In the genomic region with DNA sequence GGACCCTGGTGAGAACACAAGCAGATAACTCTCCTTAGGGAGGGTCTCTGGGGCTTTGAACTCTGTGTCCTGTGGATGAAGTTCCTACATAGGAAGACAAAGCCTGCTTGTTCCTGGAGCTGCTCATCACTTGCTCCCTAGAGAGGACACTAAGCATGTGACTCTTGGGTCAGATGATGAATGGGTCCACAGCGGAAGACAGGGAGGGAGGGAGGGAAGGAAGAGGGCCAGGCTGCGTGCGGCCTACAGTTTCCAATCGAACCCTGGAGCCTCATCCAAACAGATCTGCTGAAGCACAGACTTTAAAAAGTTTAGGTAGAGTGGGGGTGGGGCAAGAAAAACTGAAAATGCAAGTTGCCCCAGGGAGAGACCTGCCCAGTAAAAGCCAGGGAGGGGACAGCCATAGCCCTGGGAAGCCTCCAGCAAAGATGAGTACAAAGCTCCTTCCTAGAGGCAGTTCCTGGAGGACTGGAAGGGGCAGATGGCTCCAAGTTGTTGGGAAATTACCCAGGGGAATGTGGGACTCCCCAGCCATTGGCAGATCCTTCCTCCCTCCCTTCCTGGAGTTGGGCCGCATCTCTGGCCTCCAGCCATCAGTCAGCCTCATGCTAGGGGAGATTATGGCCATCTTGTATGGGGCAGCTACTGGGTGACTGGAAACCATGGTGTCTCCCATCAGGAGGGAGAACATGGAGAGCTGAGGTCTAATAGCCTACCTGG, we compare ENCODE assay signal across 8 mouse cellular contexts. TPM values are rescaled to one million over a fixed set of nuclear protein-coding genes. Genes with fewer than 3 reads are reported as not detected.
A peak's percentile ranks its signal among the peaks of the same experiment; 100 is the strongest.
DNase-seq lines count a peak whose midpoint lies in the region; ATAC-seq lines count a peak whose summit lies in the region.

No protein-coding gene starts in this region.

- H3K9ac ChIP-seq in heart, embryonic 12.5 days: no peak overlapping the region
- peak overlapping the region; percentile 20; the same call in 1 of the 2 replicates for H3K9ac ChIP-seq in lung, embryonic 16.5 days (ENCODE audit: low read length)
- H3K9ac ChIP-seq in hindbrain, embryonic 14.5 days: no peak overlapping the region
- no peak overlapping the region for H3K9ac ChIP-seq in forebrain, embryonic 13.5 days

- intact Hi-C loops in heart, postnatal 25 days (cut with DNase I): loop anchor here (5.0 kb wide), 1 partner anchor 48 kb away; a partner anchor contains a TSS

- peak; percentile 97 for DNase-seq in heart, adult 11 months
- DNase-seq in cerebellum, adult 8-10 months: peak; percentile 20
- DNase-seq in heart, postnatal 25 days (ENCODE audit: low spot score): peak; percentile 17
- no peak for DNase-seq in right cerebral cortex, postnatal 25 days
- no peak for DNase-seq in hindbrain, embryonic 14.5 days (ENCODE audit: low spot score)

- no peak for ATAC-seq in heart, embryonic 12.5 days (ENCODE audit: insufficient number of reproducible peaks, low FRiP score)
- no peak for ATAC-seq in lung, embryonic 16.5 days (ENCODE audit: low read depth)
- ATAC-seq in hindbrain, embryonic 14.5 days (ENCODE audit: low FRiP score): no peak
- ATAC-seq in forebrain, embryonic 13.5 days: no peak

- peaks cover 10% of the 10 kb centered on the region for H3K4me1 ChIP-seq in heart, embryonic 12.5 days (replicated peaks)
- H3K4me1 ChIP-seq in lung, embryonic 16.5 days (replicated peaks; ENCODE audit: control insufficient read depth, insufficient read depth, low read length): peaks cover 14% of the 10 kb centered on the region; the same call in 1 of the 2 replicates
- peaks cover 11% of the 10 kb centered on the region; the same call in 1 of the 2 replicates for H3K4me1 ChIP-seq in hindbrain, embryonic 14.5 days (replicated peaks; ENCODE audit: control insufficient read depth, insufficient read depth, low read length)
- peaks cover 7% of the 10 kb centered on the region for H3K4me1 ChIP-seq in forebrain, embryonic 13.5 days

- no peak overlapping the region for H3K27ac ChIP-seq in heart, embryonic 12.5 days (ENCODE audit: poor library complexity, severe bottlenecking)
- H3K27ac ChIP-seq in lung, embryonic 16.5 days (ENCODE audit: low read length): no peak overlapping the region
- H3K27ac ChIP-seq in hindbrain, embryonic 14.5 days: no peak overlapping the region
- no peak overlapping the region for H3K27ac ChIP-seq in forebrain, embryonic 13.5 days

- H3K4me2 ChIP-seq in heart, embryonic 12.5 days: no peak overlapping the region
- H3K4me2 ChIP-seq in lung, embryonic 16.5 days (ENCODE audit: low read depth, low read length): no peak overlapping the region
- H3K4me2 ChIP-seq in hindbrain, embryonic 14.5 days (replicated peaks): no peak overlapping the region
- no peak overlapping the region for H3K4me2 ChIP-seq in forebrain, embryonic 13.5 days

- H3K9me3 ChIP-seq in heart, embryonic 12.5 days (replicated peaks): no peaks in the 10 kb centered on the region
- H3K9me3 ChIP-seq in lung, embryonic 16.5 days (ENCODE audit: control insufficient read depth, low read length): no peaks in the 10 kb centered on the region
- no peaks in the 10 kb centered on the region for H3K9me3 ChIP-seq in hindbrain, embryonic 14.5 days (ENCODE audit: control insufficient read depth, low read length)
- no peaks in the 10 kb centered on the region for H3K9me3 ChIP-seq in forebrain, embryonic 13.5 days (replicated peaks)

- 87% methylated on average over 5 of the region's 5 CpGs for WGBS in heart, embryonic 12.5 days
- WGBS in lung, embryonic 16.5 days: 54% methylated on average over 5 of the region's 5 CpGs
- WGBS in hindbrain, embryonic 14.5 days: 77% methylated on average over 5 of the region's 5 CpGs
- 90% methylated on average over 5 of the region's 5 CpGs for WGBS in forebrain, embryonic 13.5 days

- peaks cover 26% of the 10 kb centered on the region for H3K36me3 ChIP-seq in heart, embryonic 12.5 days
- no peaks in the 10 kb centered on the region; the same call in 1 of the 2 replicates for H3K36me3 ChIP-seq in lung, embryonic 16.5 days (ENCODE audit: control insufficient read depth, insufficient read depth, low read length)
- H3K36me3 ChIP-seq in hindbrain, embryonic 14.5 days (replicated peaks; ENCODE audit: control insufficient read depth, insufficient read depth): no peaks in the 10 kb centered on the region
- peaks cover 8% of the 10 kb centered on the region; the same call in 1 of the 2 replicates for H3K36me3 ChIP-seq in forebrain, embryonic 13.5 days (ENCODE audit: poor library complexity, severe bottlenecking)

- no peak overlapping the region for H3K4me3 ChIP-seq in heart, embryonic 12.5 days
- H3K4me3 ChIP-seq in lung, embryonic 16.5 days (ENCODE audit: low read length): no peak overlapping the region
- no peak overlapping the region for H3K4me3 ChIP-seq in hindbrain, embryonic 14.5 days (replicated peaks; ENCODE audit: low read length)
- no peak overlapping the region for H3K4me3 ChIP-seq in forebrain, embryonic 13.5 days

- H3K27me3 ChIP-seq in heart, embryonic 12.5 days (replicated peaks): no peaks in the 10 kb centered on the region
- H3K27me3 ChIP-seq in lung, embryonic 16.5 days (ENCODE audit: control insufficient read depth, insufficient read depth, low read depth, low read length): no peaks in the 10 kb centered on the region
- no peaks in the 10 kb centered on the region for H3K27me3 ChIP-seq in hindbrain, embryonic 14.5 days (ENCODE audit: control insufficient read depth, insufficient read depth, low read length)
- H3K27me3 ChIP-seq in forebrain, embryonic 13.5 days: no peaks in the 10 kb centered on the region

RNA-seq across cellular contexts. Expression of a gene that starts 1.7 kb away (rescaled TPM):
- 14.8 and 14.9 TPM in 2 replicates for polyA plus RNA-seq in heart, embryonic 12.5 days (2016; fragmentation: Nextera tagmentation; extraction: Ambion mirVana)
- total RNA-seq in heart, postnatal 25 days (2021): 10 to 100 TPM; 17.7 to 18.8 TPM
- 16.7 and 19.0 TPM in 2 replicates for polyA plus RNA-seq in lung, embryonic 16.5 days (2015; fragmentation: Nextera tagmentation; extraction: Ambion mirVana)
- polyA plus RNA-seq in hindbrain, embryonic 14.5 days (2014; fragmentation: Nextera tagmentation; extraction: Ambion mirVana): 9.7 and 10.5 TPM in 2 replicates
- polyA plus RNA-seq in forebrain, embryonic 13.5 days (2015; fragmentation: Nextera tagmentation; extraction: Ambion mirVana): 10.0 and 10.9 TPM in 2 replicates

RNA-seq across cellular contexts. Expression of a gene that starts 22.0 kb away (rescaled TPM):
- 0.05 and 0.08 TPM in 2 replicates for polyA plus RNA-seq in heart, embryonic 12.5 days (2016; fragmentation: Nextera tagmentation; extraction: Ambion mirVana)
- under 1 TPM in 1 of 2 experiments, not detected in 1; 0.05 TPM for total RNA-seq in heart, postnatal 25 days (2021)
- not detected in 2 replicates for polyA plus RNA-seq in lung, embryonic 16.5 days (2015; fragmentation: Nextera tagmentation; extraction: Ambion mirVana)
- polyA plus RNA-seq in hindbrain, embryonic 14.5 days (2014; fragmentation: Nextera tagmentation; extraction: Ambion mirVana): 0.17 and 0.18 TPM in 2 replicates
- 0.05 TPM in 1 of 2 replicates, not detected in the other for polyA plus RNA-seq in forebrain, embryonic 13.5 days (2015; fragmentation: Nextera tagmentation; extraction: Ambion mirVana)

RNA-seq across cellular contexts. Expression of a gene that starts 49.8 kb away (rescaled TPM):
- polyA plus RNA-seq in heart, embryonic 12.5 days (2016; fragmentation: Nextera tagmentation; extraction: Ambion mirVana): 65.2 and 66.5 TPM in 2 replicates
- total RNA-seq in heart, postnatal 25 days (2021): 10 to 100 TPM; 48.7 to 49.3 TPM
- polyA plus RNA-seq in lung, embryonic 16.5 days (2015; fragmentation: Nextera tagmentation; extraction: Ambion mirVana): 60.8 and 65.7 TPM in 2 replicates
- 63.8 and 67.6 TPM in 2 replicates for polyA plus RNA-seq in hindbrain, embryonic 14.5 days (2014; fragmentation: Nextera tagmentation; extraction: Ambion mirVana)
- 81.3 and 82.6 TPM in 2 replicates for polyA plus RNA-seq in forebrain, embryonic 13.5 days (2015; fragmentation: Nextera tagmentation; extraction: Ambion mirVana)

RNA-seq across cellular contexts. Expression of a gene that starts 50.9 kb away (rescaled TPM):
- 44.2 and 46.7 TPM in 2 replicates for polyA plus RNA-seq in heart, embryonic 12.5 days (2016; fragmentation: Nextera tagmentation; extraction: Ambion mirVana)
- 10 to 100 TPM; 46.3 to 52.0 TPM for total RNA-seq in heart, postnatal 25 days (2021)
- 1.4 and 1.7 TPM in 2 replicates for polyA plus RNA-seq in lung, embryonic 16.5 days (2015; fragmentation: Nextera tagmentation; extraction: Ambion mirVana)
- 0.25 and 0.37 TPM in 2 replicates for polyA plus RNA-seq in hindbrain, embryonic 14.5 days (2014; fragmentation: Nextera tagmentation; extraction: Ambion mirVana)
- polyA plus RNA-seq in forebrain, embryonic 13.5 days (2015; fragmentation: Nextera tagmentation; extraction: Ambion mirVana): 0.05 TPM in 1 of 2 replicates, not detected in the other

Comparison
In these comparisons a context has a peak if more than half of its experiments do, and no peak if none do; other contexts are left out.
1. DNase-seq: peak in heart, adult 11 months (single experiment), cerebellum, adult 8-10 months (single experiment) and heart, postnatal 25 days (single experiment); none in right cerebral cortex, postnatal 25 days (single experiment) and hindbrain, embryonic 14.5 days (single experiment).